Mouse (Mus musculus): ENCODE results near the gene Tanc2.

GRCm38 (mm10) chr11:105885558-105885957 lies 295.8 kb downstream of the Tanc2 start:
- TF ChIP-seq CTCF (IDR thresholded peaks at IDR 0.05; ENCODE audit: low read depth) (no peak), EP300 (IDR thresholded peaks at IDR 0.05; ENCODE audit: low read depth) (no peak)

Data from heart, postnatal 0 days (tissue).